Mouse (Mus musculus) MN1 (cell line): Measurements from ENCODE around the gene Mcf2l.

Experiments
- DNase-seq: peaks from one replicate; pipeline ENCODE4 v3.0.0-alpha.2; 2016; ENCODE audit warnings: low spot score

The Mcf2l gene

DNA sequence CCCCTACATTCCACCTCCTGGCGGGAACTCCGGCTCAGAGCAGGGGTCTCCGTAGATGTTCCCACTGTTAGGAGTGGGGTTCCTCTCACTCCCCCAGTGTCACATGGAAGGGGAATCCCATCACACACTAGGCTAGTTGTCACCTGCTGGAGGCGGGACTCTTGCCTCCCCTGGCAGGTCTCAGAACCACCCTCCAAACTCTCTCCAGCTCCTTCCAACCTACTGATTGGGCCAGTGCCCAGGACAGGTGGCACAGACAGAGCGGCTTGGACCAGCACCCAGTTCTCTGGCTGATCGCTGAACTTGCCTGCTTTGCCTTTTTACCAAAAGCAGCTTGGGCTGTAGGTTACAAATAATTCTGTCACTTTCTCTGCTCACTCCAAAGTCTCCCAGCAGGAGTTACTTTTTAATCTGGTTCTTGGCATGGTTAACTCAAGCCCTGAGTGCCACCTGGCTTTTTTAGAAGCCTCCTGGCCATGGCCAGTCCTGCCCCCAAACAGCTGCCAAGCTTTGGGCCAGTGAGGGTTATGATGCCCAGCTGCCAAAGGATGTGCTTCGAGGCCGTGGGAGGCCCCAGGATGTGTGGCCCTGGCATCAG, 687 bp downstream of the Mcf2l start:
- no peak for DNase-seq

DNA sequence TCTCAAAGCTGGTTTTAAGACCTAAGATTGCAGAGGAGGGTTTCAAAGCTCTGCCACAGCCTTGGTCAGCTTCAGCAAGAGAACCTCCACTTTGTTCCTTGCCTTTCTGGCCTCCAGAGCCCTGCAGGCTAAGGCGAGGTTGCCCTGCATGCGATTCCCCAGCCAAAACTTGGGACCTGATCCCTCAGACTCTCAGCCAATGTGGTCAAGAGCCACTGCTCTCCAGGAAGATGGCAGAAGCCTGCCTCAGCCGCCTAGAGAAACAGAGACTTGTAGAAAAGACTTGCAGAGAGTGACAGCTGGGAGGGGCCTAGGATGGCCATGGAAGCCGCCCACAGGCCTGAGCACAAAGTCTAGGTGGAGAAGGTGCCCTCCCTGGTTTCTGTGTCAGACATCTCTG, 1.4 kb downstream of the Mcf2l start:
- no peak for DNase-seq

GRCm38 (mm10) chr8:12877126-12877525, 3.5 kb downstream of the Mcf2l start:
- no peak for DNase-seq

- no peak for DNase-seq
These were observed 6.6 kb downstream of the Mcf2l start for GRCm38 (mm10) chr8:12880163-12880562.

- no peak for DNase-seq
These were observed 9.7 kb downstream of the Mcf2l start for GRCm38 (mm10) chr8:12883051-12884004.

GRCm38 (mm10) chr8:12887772-12888435, 14.3 kb downstream of the Mcf2l start:
- no peak for DNase-seq

- DNase-seq: no peak
These were observed 15.5 kb downstream of the Mcf2l start for GRCm38 (mm10) chr8:12889046-12889598.

- DNase-seq: no peak
These were observed 19.4 kb downstream of the Mcf2l start for GRCm38 (mm10) chr8:12892882-12893446.

DNA sequence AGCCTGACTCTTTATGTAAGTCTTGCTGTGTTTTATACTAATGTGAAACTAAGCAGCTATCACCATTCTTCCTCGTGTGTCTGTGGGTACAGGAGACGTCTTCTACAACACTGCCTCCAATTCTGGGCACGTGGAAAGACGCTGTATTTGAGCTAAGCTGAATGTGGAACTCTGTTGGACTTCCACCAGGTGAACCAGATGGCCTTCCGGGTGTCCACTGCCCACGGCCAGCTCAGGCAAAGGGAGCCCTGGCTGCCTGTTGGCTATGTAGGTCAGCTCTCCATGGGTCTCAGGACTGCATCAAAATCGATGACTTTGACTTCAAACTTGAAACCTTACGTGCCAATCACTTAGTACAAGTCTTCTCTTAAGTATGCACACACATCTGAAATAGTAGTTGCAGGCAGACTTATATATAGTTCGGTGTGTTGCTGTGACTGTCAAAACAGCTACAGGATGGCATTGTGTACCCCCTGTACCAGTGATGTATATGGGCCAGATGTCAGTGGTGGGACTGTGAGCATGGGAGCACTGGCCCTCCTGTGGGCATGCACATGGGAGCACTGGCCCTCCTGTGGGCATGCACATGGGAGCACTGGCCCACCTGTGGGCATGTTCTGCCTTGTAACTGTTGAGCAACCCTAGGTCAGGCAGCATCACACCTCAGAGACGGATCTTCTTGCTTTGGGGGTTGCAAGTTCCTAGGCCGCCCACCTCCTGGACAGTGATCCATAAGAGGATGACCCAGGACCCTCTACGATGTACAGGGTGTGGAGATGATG, 20.4 kb downstream of the Mcf2l start:
- DNase-seq: no peak

DNA sequence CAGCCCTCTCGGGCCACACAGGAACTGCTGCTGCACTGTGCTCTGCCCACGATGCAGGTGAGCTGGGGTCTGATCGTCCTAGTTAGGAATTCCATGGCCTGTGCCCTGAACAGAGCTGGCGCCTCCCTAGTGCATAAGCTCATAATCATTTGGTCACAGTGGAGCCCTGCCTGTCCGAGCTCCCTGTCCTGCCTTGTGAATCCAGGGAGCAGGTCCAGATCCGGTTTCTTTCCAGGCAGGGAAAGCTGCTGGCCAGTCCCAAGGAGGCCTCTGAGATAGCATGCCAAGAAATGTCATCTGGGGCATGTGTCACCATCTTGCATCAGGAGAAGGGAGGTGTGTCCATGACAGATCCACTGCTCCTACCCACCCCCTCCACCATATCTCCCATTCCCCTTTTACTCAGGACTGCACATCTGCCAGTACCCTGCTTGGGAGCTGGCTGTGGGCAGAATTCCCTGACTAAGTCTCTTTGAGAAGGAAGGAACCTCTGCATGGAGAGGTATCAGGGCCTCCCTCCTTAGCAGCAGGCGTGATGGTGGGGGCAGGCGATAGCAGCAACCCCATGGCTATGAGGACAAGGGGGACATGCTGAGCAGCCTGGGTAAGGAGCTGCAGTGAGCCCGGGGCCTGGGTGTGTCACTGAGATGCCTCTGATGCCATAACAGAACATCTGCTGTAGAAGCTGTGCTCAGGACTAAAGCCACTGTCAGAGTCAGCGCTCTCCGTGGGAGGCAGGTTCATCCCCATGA, 21.4 kb downstream of the Mcf2l start:
- no peak for DNase-seq

DNA sequence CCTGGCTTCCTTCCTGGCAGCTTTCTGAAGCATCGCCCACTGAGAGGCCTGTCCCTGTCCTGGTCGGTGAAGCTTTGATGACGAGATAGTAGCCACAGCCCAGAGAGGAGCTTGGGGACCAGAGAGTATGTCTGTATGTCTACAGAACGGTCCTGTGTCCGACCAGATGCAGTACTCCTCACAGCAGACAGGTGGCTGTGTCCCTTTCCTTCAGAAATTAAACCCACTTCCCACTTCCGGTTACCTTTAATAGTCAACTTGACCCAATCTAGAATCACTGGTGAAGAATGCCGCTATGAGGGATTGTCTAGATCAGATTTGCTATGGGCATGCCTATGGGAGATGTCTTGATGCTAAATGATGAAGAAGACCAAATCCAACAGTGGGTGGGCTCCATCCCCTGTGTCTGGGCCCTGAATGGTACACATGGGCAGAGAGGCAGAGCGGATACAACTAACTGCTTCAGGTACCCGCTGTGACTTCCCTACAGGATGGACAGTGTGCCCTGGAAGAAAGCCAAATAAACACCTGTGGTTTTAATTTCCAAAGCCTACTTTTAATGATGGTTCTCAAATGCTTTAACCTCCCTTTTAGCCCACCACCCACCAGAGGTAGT, 22.0 kb downstream of the Mcf2l start:
- DNase-seq: no peak

DNA sequence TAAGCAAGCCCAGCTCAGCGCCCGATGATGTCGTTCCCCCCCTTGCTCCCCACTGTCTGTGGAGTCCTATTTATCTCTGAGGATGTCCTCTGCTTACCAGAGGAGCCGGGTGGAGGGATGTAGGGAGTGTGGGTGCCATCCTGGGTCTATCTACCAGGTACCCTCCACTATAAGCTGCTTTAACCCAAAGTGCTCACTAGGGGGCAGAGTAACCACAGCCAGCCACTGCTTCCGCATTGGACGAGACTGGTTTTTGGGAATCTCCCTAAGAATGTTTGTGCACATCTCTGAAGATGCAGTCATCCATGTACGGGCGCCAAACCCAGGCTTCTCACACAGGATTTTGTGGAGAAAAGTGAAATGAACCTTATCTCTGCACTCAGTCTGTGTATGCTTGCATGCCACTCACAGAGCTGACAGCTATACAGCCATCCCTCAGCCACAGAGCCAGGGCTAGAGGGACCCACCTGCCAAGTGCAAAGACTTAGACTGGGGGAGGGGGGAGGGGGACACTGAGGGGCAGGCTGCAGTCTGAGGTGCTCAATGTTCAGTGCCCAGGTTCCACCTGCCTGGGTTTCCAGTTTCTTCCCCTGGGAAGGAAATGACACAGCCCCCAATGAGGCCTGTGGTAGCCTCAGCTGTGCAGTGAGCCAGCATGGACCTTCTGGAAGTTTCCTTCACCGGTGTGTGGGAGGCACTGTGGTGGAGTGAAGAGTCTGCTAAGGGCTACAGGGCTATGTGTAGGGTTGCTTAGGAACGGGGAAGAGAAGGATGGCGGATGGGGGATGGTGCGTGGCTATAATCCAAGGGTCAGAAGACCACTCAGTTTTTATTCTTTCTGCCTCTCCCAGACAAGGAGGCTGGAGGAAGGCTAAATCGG, 23.1 kb downstream of the Mcf2l start:
- DNase-seq: no peak

DNA sequence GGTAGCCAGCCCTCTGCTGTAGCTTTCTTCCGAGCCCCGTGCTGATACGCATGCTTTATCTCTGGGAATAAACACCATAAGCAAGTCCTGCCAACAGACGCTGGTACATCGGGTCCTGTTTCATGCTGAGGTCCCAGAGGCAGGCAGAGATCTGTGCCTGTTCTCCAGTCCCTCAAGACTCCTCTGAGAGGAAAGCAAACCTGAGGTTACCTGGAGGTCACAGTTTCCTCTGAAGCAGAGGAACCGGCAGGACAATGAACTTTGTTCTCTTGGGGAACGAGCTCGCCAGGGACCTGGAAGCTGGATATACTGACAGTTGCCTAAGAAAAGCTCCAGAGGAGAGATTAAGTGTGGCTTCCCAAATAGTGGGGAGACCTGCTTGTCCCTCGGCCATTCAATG, 24.2 kb downstream of the Mcf2l start:
- DNase-seq: no peak

- DNase-seq: no peak
These were observed 30.3 kb downstream of the Mcf2l start for GRCm38 (mm10) chr8:12903790-12904415.

GRCm38 (mm10) chr8:12905122-12905521, 31.5 kb downstream of the Mcf2l start:
- DNase-seq: no peak

- DNase-seq: no peak
These were observed 32.2 kb downstream of the Mcf2l start for GRCm38 (mm10) chr8:12905599-12906321.

DNA sequence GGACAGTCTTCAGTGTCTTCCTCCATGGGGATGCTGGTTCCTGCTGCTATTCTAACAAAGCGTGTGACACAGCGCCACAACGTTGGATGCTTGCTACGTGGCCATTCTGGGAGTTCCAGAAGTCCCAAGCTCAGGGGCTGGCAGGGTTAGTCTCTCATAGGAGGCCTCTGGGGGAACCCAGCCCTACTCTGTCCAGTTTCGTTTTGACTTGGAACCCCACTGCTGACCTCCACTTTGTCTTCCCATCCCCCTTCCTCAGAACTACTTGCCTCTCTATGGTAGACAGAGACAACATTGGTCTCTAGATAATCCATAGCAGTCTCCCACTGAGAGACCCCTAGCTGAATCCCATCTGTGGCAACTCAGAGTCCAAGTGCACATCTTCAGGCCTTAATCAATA, 33.0 kb downstream of the Mcf2l start:
- DNase-seq: no peak

DNA sequence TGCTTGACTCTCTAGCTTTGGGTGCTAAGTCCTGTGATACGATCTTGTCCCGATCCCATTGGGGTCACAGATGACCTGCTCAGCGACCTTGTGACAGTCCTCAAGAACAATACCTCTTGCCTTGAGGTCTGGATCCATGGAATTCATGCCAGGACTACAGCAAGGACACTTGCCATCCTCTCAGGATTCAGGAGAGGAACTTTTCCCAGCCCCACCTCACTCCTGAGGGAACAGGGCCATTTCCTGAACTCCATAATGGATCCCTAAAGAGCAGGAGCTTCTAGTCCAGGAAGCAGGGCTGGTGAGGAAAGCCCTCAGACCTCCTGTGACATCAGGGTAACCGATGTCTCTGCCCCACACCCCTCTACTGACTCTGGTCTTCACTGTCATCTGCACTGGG, 34.1 kb downstream of the Mcf2l start:
- no peak for DNase-seq
